Mouse (Mus musculus) limb, embryonic 15.5 days (tissue): Measurements from ENCODE around the gene Zbtb7a. TPM values are rescaled to one million over a fixed set of nuclear protein-coding genes. Genes with fewer than 3 reads are reported as not detected.
"Not testable (repeated sequence)": the region's sequence is repeated elsewhere in the genome, so short reads cannot be mapped to it uniquely, and the experiment has no call there.

Source experiments
- ATAC-seq: fragments of 200-750 bp; cut with Nextera tagmentation; 2 replicates; pipeline ENCODE4 v1.8.0; 2017; ENCODE audit warnings: low read depth, moderate TSS enrichment; ENCODE audit not compliant: insufficient number of reproducible peaks, low FRiP score, low TSS enrichment
- H3K27ac ChIP-seq: fragments of 300-500 bp; sonication (generic); 2 replicates; pipeline ENCODE4 v1.5.1; 2015; ENCODE audit warnings: moderate library complexity, mild to moderate bottlenecking, inconsistent platforms
- H3K27me3 ChIP-seq: fragments of 300-500 bp; sonication (generic); 2 replicates; pipeline ENCODE4 v1.6.1; 2015; ENCODE audit warnings: inconsistent platforms
- H3K36me3 ChIP-seq: fragments of 300-500 bp; sonication (generic); 2 replicates; pipeline ENCODE4 v1.6.1; 2015; ENCODE audit warnings: inconsistent platforms
- H3K4me1 ChIP-seq: fragments of 300-500 bp; sonication (generic); 2 replicates; pipeline ENCODE4 v1.6.1; 2015; ENCODE audit warnings: inconsistent platforms
- H3K4me2 ChIP-seq: fragments of 300-500 bp; sonication (generic); 2 replicates; pipeline ENCODE4 v1.6.1; 2015; ENCODE audit warnings: mild to moderate bottlenecking, inconsistent platforms
- H3K4me3 ChIP-seq: fragments of 300-500 bp; sonication (generic); 2 replicates; pipeline ENCODE4 v1.5.1; 2015; ENCODE audit warnings: mild to moderate bottlenecking, inconsistent platforms
- H3K9ac ChIP-seq: fragments of 300-500 bp; sonication (generic); 2 replicates; pipeline ENCODE4 v1.6.1; 2015; ENCODE audit warnings: inconsistent platforms
- H3K9me3 ChIP-seq: fragments of 300-500 bp; sonication (generic); 2 replicates; pipeline ENCODE4 v1.6.1; 2016; ENCODE audit warnings: inconsistent platforms
- WGBS: fragments of 180-500 bp; shearing (Covaris S2); methylation state at CpG from one replicate; pipeline ENCODE4 v1.1.7; 2015; 5-methylcytosine and 5-hydroxymethylcytosine counted together
- polyA plus RNA-seq: library from polyadenylated mRNA; unstranded; fragments of >200 nt; fragmentation: Nextera tagmentation; extraction: Ambion mirVana; gene quantifications from 2 replicates; pipeline ENCODE4 v1.2.1, GENCODE M21; 2015

Gene Zbtb7a
- polyA plus RNA-seq, 1 experiment from 2014 or later = 61.4 TPM

DNA sequence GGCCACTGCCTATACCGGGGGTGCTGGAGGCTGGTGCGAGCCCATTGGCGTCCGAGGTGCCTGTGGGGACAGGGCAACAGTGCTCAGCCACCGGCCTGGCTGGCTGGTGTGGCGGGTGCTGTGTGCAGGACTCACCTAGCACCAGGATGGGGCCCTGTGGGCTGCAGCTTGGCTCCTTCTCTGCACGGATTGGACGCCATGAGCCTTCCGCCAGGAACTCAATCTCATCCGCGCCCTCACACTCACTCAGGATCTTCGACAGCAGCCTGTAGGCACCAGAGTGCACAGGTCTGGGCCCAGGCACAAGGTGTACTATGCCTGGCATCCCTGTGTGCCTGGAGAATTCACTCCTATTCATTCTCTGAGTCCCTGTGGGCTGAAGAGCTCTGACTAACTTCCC is 19.3 kb downstream of the Zbtb7a start:
- Histone ChIP-seq H3K36me3 (peaks cover 85% of the 10 kb centered on the region), H3K4me3 (no peak overlapping the region), H3K27ac (peak overlapping the region; percentile 24; the same call in 1 of the 2 replicates), H3K9me3 (no peaks in the 10 kb centered on the region), H3K4me1 (peaks cover 12% of the 10 kb centered on the region), H3K27me3 (no peaks in the 10 kb centered on the region), H3K4me2 (no peak overlapping the region), H3K9ac (no peak overlapping the region)
- WGBS = 89% methylated on average over 12 of the region's 12 CpGs
- ATAC-seq = no peak

DNA sequence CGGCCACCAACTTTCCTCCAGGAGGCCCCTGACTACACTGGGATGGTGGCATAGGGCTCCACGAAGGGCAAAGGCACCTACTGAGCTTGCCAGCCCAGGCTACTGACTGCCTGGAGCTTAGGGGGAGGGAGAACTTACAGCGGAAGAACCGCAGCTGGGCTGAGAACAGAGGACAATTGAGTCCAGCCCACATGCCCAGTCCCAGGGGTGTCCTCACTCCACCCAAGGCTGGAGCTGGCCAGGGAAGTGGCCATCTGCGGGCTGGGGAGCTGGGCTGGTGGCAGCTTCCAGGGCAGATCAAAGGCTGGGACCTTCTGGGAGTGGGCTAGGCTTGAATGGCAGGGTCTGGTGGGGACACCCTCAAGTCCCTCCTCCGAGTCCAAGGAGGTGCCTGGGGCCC is 19.7 kb downstream of the Zbtb7a start:
- Histone ChIP-seq H3K4me3 (no peak overlapping the region), H3K9me3 (no peaks in the 10 kb centered on the region), H3K27ac (peak overlapping the region; percentile 55), H3K36me3 (peaks cover 82% of the 10 kb centered on the region), H3K9ac (no peak overlapping the region), H3K4me1 (peaks cover 12% of the 10 kb centered on the region), H3K27me3 (no peaks in the 10 kb centered on the region), H3K4me2 (no peak overlapping the region)
- ATAC-seq = no peak
- 61% methylated on average over 6 of the region's 6 CpGs for whole genome bisulfite sequencing

DNA sequence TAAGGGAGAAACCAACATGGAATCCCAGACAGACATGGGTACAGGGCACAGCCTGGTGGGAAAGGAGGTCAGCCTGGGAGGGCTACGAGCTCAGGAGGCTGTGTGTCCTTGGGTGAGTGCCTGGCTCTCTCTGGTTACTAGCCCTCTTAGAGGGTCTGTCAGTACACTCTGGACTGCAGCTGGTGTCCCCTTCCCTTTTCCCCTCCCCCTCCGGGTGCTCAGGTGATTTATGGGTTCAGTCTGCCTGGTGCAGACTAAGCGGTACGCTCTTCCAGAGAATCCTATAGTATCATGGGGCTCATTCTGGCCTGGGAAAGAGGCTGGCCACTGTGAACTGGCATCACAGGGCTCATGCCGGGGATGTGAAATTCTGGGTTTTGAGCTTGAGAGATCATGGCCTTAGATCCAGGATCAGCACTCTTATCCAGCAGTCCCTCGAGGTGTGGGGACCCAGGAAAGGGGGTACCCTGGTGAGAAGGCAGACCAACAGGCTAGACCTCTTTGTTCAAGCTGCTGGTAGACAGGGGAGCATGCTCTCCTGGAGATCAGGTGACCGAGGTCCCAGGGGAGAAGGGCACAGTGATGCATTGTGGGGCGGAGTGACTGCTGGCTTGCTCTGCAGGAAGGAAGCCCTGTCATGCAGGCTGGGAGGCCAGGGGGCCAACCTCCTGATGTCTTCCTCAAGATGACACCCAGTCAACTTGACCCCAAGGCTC is 26.7 kb downstream of the Zbtb7a start:
- peaks cover 80% of the 10 kb centered on the region for H3K36me3 ChIP-seq
- WGBS = 71% methylated on average over 8 of the region's 8 CpGs
- H3K27me3 ChIP-seq = no peaks in the 10 kb centered on the region
- H3K27ac ChIP-seq = no peak overlapping the region
- peaks cover 33% of the 10 kb centered on the region for H3K4me1 ChIP-seq
- no peak overlapping the region for H3K9ac ChIP-seq
- no peaks in the 10 kb centered on the region for H3K9me3 ChIP-seq
- ATAC-seq = no peak
- H3K4me2 ChIP-seq = no peak overlapping the region
- H3K4me3 ChIP-seq = no peak overlapping the region

DNA sequence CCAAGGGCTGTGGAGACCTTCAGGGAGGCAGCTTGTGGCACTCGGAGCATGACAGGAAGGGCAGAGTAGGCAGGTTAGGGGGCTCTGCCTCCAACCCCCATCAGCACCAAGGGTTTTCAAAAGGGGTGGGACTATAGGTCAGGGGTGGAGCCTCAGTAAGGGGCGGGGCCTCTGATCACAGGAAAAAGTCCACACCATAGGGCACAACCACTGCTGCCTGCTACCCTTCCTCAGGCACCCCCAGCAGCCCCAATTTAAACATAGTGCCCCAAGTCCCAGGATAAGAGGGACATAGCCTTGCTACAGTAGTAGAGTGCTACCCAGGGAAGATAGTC is 27.3 kb downstream of the Zbtb7a start:
- H3K9ac ChIP-seq = no peak overlapping the region
- H3K27me3 ChIP-seq = no peaks in the 10 kb centered on the region
- H3K4me1 ChIP-seq = peaks cover 37% of the 10 kb centered on the region
- no peak overlapping the region for H3K4me2 ChIP-seq
- ATAC-seq = no peak
- H3K9me3 ChIP-seq = no peaks in the 10 kb centered on the region
- 63% methylated on average over 2 of the region's 2 CpGs for WGBS
- no peak overlapping the region for H3K27ac ChIP-seq
- H3K4me3 ChIP-seq = no peak overlapping the region
- peaks cover 74% of the 10 kb centered on the region for H3K36me3 ChIP-seq

DNA sequence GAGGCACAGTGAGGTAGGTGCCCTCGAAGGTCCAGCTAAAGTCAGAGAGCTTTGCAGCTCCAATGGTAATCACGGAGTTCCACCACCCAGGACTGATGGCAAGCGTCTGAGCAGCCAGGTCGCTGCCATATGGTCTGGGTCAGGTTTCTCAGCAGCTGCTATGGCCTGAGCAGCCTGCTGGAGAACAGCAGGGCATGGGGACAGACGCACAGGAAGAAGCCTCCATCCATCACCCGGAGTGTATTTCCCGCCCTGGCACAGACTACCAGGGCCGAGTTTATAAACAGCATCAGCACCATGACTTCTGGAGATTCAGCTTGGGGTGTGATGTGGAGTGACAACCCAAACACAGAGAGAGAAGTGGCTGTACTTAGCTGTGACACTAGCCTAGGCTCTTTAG is 30.1 kb downstream of the Zbtb7a start:
- Histone ChIP-seq H3K4me1 (peaks cover 46% of the 10 kb centered on the region), H3K9me3 (no peaks in the 10 kb centered on the region), H3K36me3 (peaks cover 49% of the 10 kb centered on the region), H3K27me3 (no peaks in the 10 kb centered on the region), H3K27ac (no peak overlapping the region), H3K9ac (no peak overlapping the region), H3K4me3 (no peak overlapping the region), H3K4me2 (no peak overlapping the region)
- WGBS = 62% methylated on average over 8 of the region's 8 CpGs
- no peak for ATAC-seq

DNA sequence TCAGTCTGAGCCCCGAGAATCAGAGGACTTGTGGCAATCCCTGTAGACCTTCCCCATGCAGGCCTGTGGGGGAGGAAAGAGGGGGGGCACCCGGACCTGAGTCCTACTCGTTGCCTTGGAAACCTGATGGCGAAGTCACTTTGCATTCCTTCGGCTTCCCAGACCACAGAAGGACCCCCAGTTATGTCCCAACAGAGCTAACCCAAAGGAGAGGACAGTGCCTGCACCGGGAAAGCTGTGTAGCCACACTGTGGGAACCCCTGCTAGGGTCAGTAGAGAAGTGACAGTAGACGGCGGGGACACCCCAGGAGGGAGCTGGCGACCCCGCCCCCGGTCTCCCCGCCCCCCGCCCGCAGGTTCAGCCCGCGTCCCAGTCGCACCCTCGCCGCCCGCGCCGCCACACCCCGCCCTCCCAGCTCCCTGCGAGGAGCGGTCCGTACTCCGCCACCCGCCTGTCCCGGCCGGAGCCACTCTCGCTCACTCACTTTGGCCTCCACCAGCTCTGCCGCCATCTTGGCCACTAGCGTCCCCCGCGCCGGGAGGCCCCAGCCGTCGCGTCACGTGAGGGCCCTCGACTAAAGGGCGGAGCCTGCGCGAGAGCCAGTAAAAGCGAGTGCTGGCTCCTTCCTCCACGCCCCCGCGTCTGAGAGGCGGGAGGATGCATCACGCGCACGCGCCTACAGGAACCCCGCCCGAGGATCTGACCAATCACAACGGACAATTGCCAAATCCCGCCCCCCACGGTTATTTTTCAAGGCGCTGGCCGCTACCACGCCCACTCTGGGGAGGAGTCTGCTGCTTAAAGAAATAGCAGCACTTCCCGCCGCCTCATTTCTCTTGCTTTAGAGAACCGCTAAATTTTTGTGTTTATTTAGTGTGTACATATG is 32.4 kb downstream of the Zbtb7a start, which contains the start of gene Pias4:
Gene Pias4 (minus strand): TSS at position 724 of the 887 bp plus-strand sequence.
- peak; percentile 87 for ATAC-seq
- H3K27ac ChIP-seq = peak within 1 kb of the TSS; percentile 72
- H3K4me3 ChIP-seq = peak within 1 kb of the TSS; percentile 87
- under 1% methylated on average over 59 of the region's 64 CpGs for WGBS
- no peaks in the 10 kb centered on the region for H3K9me3 ChIP-seq
- peaks cover 34% of the 10 kb centered on the region for H3K4me1 ChIP-seq
- no peaks in the 10 kb centered on the region for H3K27me3 ChIP-seq
- peak within 1 kb of the TSS; percentile 64 for H3K4me2 ChIP-seq
- peak within 1 kb of the TSS; percentile 78 for H3K9ac ChIP-seq
- peaks cover 25% of the 10 kb centered on the region for H3K36me3 ChIP-seq

DNA sequence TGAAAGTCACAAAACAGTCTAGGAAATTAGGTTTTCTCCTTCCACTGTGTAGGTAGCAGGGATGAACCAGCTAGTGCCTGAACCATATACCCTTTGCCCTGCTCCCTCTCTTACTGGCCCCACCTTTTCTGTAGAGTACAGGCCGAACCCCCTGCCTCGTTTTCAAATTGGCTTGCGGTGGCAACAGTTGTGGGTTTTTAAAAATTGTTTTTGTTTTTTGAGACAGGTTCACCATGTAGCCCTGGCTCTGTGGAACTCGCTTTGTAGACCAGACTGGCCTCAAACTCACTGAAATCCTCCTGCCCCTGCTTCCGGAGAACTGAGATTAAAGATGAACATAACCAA is 33.0 kb downstream of the Zbtb7a start:
- peak overlapping the region; percentile 72 for H3K27ac ChIP-seq
- 0 out of 2 replicates have a peak overlapping the region, but pooled peaks have one; percentile 5 for H3K9ac ChIP-seq
- 6% methylated on average over 5 of the region's 5 CpGs for WGBS
- peak; percentile 62; the same call in 1 of the 2 replicates for ATAC-seq
- no peaks in the 10 kb centered on the region for H3K9me3 ChIP-seq
- no peaks in the 10 kb centered on the region for H3K27me3 ChIP-seq
- H3K4me1 ChIP-seq = peaks cover 34% of the 10 kb centered on the region
- peak overlapping the region; percentile 87 for H3K4me3 ChIP-seq
- H3K4me2 ChIP-seq = peak overlapping the region; percentile 64
- peaks cover 21% of the 10 kb centered on the region for H3K36me3 ChIP-seq

DNA sequence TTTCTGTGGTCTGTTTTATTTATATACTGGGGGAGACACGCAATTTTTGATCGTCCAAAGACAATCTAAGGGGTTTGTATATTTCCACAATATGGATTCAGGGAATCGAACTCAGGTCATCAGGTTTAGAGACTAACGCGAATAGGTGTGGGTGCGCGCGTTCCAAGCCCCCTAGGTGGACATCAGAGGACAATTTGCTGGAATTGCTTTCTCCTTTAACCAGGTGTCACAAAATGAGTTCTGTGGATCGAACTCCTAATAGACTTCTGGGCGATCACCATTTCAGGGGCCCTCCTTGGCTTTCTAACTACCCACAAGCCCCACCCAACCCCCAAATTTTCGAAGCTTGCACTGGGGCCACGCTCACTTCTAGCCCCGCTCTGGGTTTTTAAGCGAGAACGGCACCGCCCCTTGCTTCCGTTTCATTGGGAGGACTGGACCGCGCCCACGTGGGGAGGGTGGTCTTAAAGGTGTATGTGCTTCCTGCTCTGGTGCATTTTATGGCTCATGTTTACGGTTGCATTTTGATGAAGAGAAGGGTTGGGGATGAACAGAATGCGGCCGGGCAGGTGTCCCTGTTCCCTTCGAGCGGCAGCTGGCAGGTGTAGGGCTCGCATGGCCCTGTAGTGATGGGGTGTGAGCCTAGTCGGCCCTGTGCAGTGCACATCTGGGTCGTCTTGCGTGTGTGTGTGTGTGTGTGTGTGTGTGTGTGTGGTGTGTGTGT is 33.7 kb downstream of the Zbtb7a start:
- 1% methylated on average over 29 of the region's 29 CpGs for WGBS
- 0 out of 2 replicates have a peak, but pooled peaks have one; percentile 41 for ATAC-seq
- H3K9ac ChIP-seq = peak overlapping the region; percentile 11; the same call in 1 of the 2 replicates

DNA sequence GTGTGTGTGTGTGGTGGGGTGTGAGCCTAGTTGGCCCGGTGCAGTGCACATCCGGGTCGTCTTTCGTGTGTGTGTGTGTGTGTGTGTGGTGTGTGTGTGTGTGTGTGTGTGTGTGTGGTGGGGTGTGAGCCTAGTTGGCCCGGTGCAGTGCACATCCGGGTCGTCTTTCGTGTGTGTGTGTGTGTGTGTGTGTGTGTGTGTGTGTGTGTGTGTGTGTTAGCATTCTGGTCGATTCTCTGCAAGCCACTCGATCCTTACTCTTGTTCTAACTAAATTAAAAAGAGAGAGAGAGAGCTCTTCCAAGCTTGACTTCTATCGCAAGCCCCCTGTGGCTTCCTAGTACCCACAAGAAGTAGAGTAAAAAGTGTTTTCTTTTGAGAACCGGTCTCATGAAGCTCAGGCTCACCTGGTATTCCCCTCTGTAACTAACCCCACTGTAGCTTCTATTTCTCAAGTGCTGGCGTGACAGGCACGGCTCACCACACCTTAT is 34.4 kb downstream of the Zbtb7a start:
- H3K27me3 ChIP-seq, H3K36me3 ChIP-seq, ATAC-seq, H3K9me3 ChIP-seq, H3K4me3 ChIP-seq, H3K9ac ChIP-seq: not testable (repeated sequence)
- Histone ChIP-seq H3K27ac (peak overlapping the region; percentile 47; the same call in 1 of the 2 replicates), H3K4me1 (peaks cover 43% of the 10 kb centered on the region), H3K4me2 (peak overlapping the region; percentile 17; the same call in 1 of the 2 replicates)
- WGBS = 34% methylated on average over 6 of the region's 14 CpGs

More for the DNA sequence above, 33.7 kb downstream of the Zbtb7a start:
- Histone ChIP-seq H3K27me3 (no peaks in the 10 kb centered on the region), H3K4me1 (peaks cover 38% of the 10 kb centered on the region), H3K9me3 (no peaks in the 10 kb centered on the region), H3K36me3 (peaks cover 16% of the 10 kb centered on the region), H3K4me3 (peak overlapping the region; percentile 87), H3K4me2 (peak overlapping the region; percentile 64), H3K27ac (peak overlapping the region; percentile 72)

DNA sequence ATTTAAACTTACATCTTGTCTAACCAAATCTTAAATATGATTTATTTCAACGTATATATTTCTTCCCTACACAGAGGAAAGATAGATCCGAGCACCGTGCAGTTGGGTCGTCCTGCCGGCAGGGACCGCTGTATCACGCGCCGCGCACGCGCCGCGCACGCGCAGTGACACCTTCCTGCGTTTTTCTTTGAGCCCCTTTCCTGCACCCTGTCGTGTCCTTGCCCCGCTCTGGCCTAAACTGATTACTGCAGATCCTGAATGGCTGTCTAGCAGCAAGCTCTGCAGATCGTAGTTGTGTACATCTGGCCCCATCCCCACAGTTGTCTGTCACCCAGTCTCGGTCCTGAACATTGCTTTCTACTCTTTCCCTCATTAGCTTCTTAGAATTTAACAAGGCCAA is 38.1 kb downstream of the Zbtb7a start:
- peak overlapping the region; percentile 32 for H3K4me2 ChIP-seq
- 4% methylated on average over 21 of the region's 21 CpGs for WGBS
- ATAC-seq = 0 out of 2 replicates have a peak, but pooled peaks have one; percentile 7
- peak overlapping the region; percentile 11 for H3K4me3 ChIP-seq
- peaks cover 4% of the 10 kb centered on the region for H3K36me3 ChIP-seq
- no peaks in the 10 kb centered on the region for H3K9me3 ChIP-seq
- no peak overlapping the region for H3K9ac ChIP-seq
- peak overlapping the region; percentile 91 for H3K27ac ChIP-seq
- peaks cover 46% of the 10 kb centered on the region for H3K4me1 ChIP-seq
- H3K27me3 ChIP-seq = no peaks in the 10 kb centered on the region

DNA sequence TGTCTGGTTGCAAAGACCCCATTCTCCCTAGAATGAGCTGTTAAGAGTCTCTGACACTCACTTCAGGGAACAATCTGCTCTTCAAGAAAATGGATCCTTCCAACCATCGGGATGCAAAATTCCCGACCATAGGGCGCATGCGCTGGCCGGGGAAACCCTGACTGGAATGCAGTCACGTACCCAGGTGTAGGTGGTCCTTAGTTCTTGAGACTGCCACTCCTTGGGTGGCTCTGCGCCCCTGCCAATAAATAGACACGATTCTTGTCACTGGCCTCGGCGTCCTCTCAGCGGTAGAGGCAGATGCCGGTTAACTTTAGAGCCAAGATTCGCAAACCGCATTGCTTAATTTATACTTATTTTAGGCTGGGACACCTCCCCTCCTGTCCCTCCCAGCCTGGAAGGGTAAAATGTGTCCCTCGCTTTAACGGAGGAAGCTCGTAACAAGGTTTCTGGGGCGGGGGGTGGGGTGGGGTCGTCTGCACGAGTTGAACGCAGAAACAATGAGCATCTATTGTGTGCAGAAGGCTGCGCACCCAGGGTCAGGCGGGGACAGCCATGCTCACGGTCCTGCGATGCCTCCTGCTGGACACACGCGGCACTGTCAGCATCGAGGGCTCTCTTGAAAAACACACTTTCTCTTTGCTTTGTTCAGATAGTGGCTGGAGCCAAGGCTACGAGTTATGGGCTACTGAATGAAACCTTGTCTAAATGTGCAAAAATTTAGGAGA is 39.8 kb downstream of the Zbtb7a start:
- Histone ChIP-seq H3K4me2 (peak overlapping the region; percentile 49), H3K27me3 (no peaks in the 10 kb centered on the region), H3K4me1 (peaks cover 55% of the 10 kb centered on the region), H3K27ac (peak overlapping the region; percentile 91), H3K9me3 (no peaks in the 10 kb centered on the region), H3K9ac (no peak overlapping the region; the same call in 1 of the 2 replicates), H3K36me3 (peaks cover 21% of the 10 kb centered on the region), H3K4me3 (peak overlapping the region; percentile 34)
- ATAC-seq = peak; percentile 37; the same call in 1 of the 2 replicates
- 3% methylated on average over 29 of the region's 29 CpGs for WGBS
